Mouse (Mus musculus): ENCODE results near the gene Epb41l4b. TPM values are rescaled to one million over a fixed set of nuclear protein-coding genes. Genes with fewer than 3 reads are reported as not detected.

Epb41l4b gene
- polyA plus RNA-seq, 1 experiment from 2014 or later, result 10.3 TPM

- Histone ChIP-seq H3K27me3 (replicated peaks; ENCODE audit: insufficient read depth, low read length) (no peaks in the 10 kb centered on the region), H3K9me3 (ENCODE audit: low read length) (no peaks in the 10 kb centered on the region), H3K4me1 (ENCODE audit: insufficient read depth, low read depth, low read length) (no peaks in the 10 kb centered on the region), H3K36me3 (ENCODE audit: insufficient read depth, low read length) (no peaks in the 10 kb centered on the region), H3K4me2 (replicated peaks; ENCODE audit: low read depth, low read length) (no peak overlapping the region), H3K4me3 (ENCODE audit: low read depth, low read length) (no peak overlapping the region), H3K9ac (replicated peaks; ENCODE audit: low read depth) (no peak overlapping the region), H3K27ac (ENCODE audit: low read length) (no peak overlapping the region)
- TF ChIP-seq CTCF (IDR thresholded peaks at IDR 0.05), result no peak
- no peak for TF ChIP-seq EP300 (IDR thresholded peaks at IDR 0.05)
- WGBS, result 14% methylated on average over 6 of the region's 6 CpGs
- DNase-seq (ENCODE audit: low spot score) (no peak), ATAC-seq (no peak)
These were observed 132.3 kb downstream of the Epb41l4b start for GRCm38 (mm10) chr4:57010919-57011318.

DNA sequence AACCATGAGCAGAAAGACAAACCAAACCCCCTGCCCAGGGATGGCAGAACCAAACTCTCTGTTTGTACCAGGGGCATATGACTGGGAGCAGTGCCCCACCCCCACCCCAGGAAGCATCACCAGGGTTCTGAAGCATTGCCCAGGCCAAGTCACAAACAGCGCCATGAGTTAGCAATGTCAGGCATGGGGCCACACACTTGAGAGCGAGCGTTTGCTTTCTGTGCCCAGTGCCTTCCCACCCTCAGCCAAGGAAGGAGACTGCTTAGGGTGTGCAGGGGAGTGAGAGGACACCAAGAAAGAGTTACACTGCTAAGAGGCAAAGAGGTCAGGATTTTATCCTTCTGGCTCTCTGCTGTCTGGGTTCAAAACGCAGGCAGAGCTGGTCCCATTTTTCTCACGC is 132.8 kb downstream of the Epb41l4b start:
- 31% methylated on average over 5 of the region's 5 CpGs for WGBS
- Histone ChIP-seq H3K36me3 (ENCODE audit: insufficient read depth, low read length) (no peaks in the 10 kb centered on the region), H3K4me2 (replicated peaks; ENCODE audit: low read depth, low read length) (no peak overlapping the region), H3K9ac (replicated peaks; ENCODE audit: low read depth) (no peak overlapping the region), H3K27me3 (replicated peaks; ENCODE audit: insufficient read depth, low read length) (no peaks in the 10 kb centered on the region), H3K27ac (ENCODE audit: low read length) (no peak overlapping the region), H3K4me1 (ENCODE audit: insufficient read depth, low read depth, low read length) (no peaks in the 10 kb centered on the region), H3K9me3 (ENCODE audit: low read length) (no peaks in the 10 kb centered on the region), H3K4me3 (ENCODE audit: low read depth, low read length) (no peak overlapping the region)
- ATAC-seq (no peak), DNase-seq (ENCODE audit: low spot score) (no peak)
- no peak for TF ChIP-seq CTCF (IDR thresholded peaks at IDR 0.05)

DNA sequence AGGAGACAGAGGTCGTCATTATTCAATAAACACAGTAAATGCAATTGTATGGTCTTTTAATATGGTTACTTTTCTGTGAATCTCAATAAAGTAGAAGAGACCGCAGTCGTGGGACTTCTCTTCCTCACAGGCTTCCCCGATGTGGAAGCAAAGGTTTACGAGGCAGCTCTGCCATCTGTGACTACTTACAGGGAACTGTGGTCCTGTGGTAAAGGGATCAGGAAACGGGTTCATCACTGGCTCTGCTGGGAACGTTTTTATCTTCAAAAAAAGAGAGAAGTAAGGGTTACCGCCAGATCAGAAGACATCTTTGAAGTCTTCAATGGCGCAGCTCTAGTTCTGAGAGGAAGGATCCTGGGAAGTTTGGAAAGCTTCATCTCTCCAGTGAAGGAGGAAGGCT is 135.5 kb downstream of the Epb41l4b start:
- TF ChIP-seq EP300 (IDR thresholded peaks at IDR 0.05) (no peak), CTCF (IDR thresholded peaks at IDR 0.05) (no peak)
- DNase-seq (ENCODE audit: low spot score) (no peak), ATAC-seq (no peak)
- H3K4me2 ChIP-seq (replicated peaks; ENCODE audit: low read depth, low read length), result no peak overlapping the region
- no peaks in the 10 kb centered on the region for H3K36me3 ChIP-seq (ENCODE audit: insufficient read depth, low read length)
- no peaks in the 10 kb centered on the region for H3K4me1 ChIP-seq (ENCODE audit: insufficient read depth, low read depth, low read length)
- no peak overlapping the region for H3K4me3 ChIP-seq (ENCODE audit: low read depth, low read length)
- H3K9me3 ChIP-seq (ENCODE audit: low read length), result no peaks in the 10 kb centered on the region
- H3K27me3 ChIP-seq (replicated peaks; ENCODE audit: insufficient read depth, low read length), result no peaks in the 10 kb centered on the region
- H3K27ac ChIP-seq (ENCODE audit: low read length), result no peak overlapping the region
- no peak overlapping the region for H3K9ac ChIP-seq (replicated peaks; ENCODE audit: low read depth)
- 81% methylated on average over 9 of the region's 9 CpGs for WGBS

GRCm38 (mm10) chr4:57005011-57005410 is 138.2 kb downstream of the Epb41l4b start:
- Histone ChIP-seq H3K4me3 (ENCODE audit: low read depth, low read length) (no peak overlapping the region), H3K4me1 (ENCODE audit: insufficient read depth, low read depth, low read length) (no peaks in the 10 kb centered on the region), H3K27me3 (replicated peaks; ENCODE audit: insufficient read depth, low read length) (no peaks in the 10 kb centered on the region), H3K36me3 (ENCODE audit: insufficient read depth, low read length) (no peaks in the 10 kb centered on the region), H3K9ac (replicated peaks; ENCODE audit: low read depth) (no peak overlapping the region), H3K27ac (ENCODE audit: low read length) (no peak overlapping the region), H3K4me2 (replicated peaks; ENCODE audit: low read depth, low read length) (no peak overlapping the region), H3K9me3 (ENCODE audit: low read length) (no peaks in the 10 kb centered on the region)
- DNase-seq (ENCODE audit: low spot score) (no peak), ATAC-seq (peak; percentile 21; the same call in 1 of the 2 replicates)
- WGBS, result 62% methylated on average over 8 of the region's 8 CpGs
- TF ChIP-seq EP300 (IDR thresholded peaks at IDR 0.05), result no peak
- no peak for TF ChIP-seq CTCF (IDR thresholded peaks at IDR 0.05)

- 61% methylated on average over 8 of the region's 8 CpGs for WGBS
- Histone ChIP-seq H3K9ac (replicated peaks; ENCODE audit: low read depth) (no peak overlapping the region), H3K4me3 (ENCODE audit: low read depth, low read length) (no peak overlapping the region), H3K4me2 (replicated peaks; ENCODE audit: low read depth, low read length) (no peak overlapping the region), H3K27ac (ENCODE audit: low read length) (no peak overlapping the region), H3K36me3 (ENCODE audit: insufficient read depth, low read length) (no peaks in the 10 kb centered on the region), H3K9me3 (ENCODE audit: low read length) (no peaks in the 10 kb centered on the region), H3K4me1 (ENCODE audit: insufficient read depth, low read depth, low read length) (no peaks in the 10 kb centered on the region), H3K27me3 (replicated peaks; ENCODE audit: insufficient read depth, low read length) (no peaks in the 10 kb centered on the region)
- DNase-seq (ENCODE audit: low spot score), result peak; percentile 12
- TF ChIP-seq CTCF (IDR thresholded peaks at IDR 0.05) (no peak), EP300 (IDR thresholded peaks at IDR 0.05) (no peak)
- peak; percentile 54 for ATAC-seq
These were observed 139.4 kb downstream of the Epb41l4b start for GRCm38 (mm10) chr4:57003886-57004285.

- DNase-seq (ENCODE audit: low spot score), result no peak
- no peaks in the 10 kb centered on the region for H3K4me1 ChIP-seq (ENCODE audit: insufficient read depth, low read depth, low read length)
- H3K27ac ChIP-seq (ENCODE audit: low read length), result no peak overlapping the region
- no peaks in the 10 kb centered on the region for H3K27me3 ChIP-seq (replicated peaks; ENCODE audit: insufficient read depth, low read length)
- WGBS, result 42% methylated on average over 3 of the region's 3 CpGs
- H3K9me3 ChIP-seq (ENCODE audit: low read length), result no peaks in the 10 kb centered on the region
- ATAC-seq, result no peak
- H3K9ac ChIP-seq (replicated peaks; ENCODE audit: low read depth), result no peak overlapping the region
- TF ChIP-seq EP300 (IDR thresholded peaks at IDR 0.05) (no peak), CTCF (IDR thresholded peaks at IDR 0.05) (no peak)
- no peak overlapping the region for H3K4me2 ChIP-seq (replicated peaks; ENCODE audit: low read depth, low read length)
- no peak overlapping the region for H3K4me3 ChIP-seq (ENCODE audit: low read depth, low read length)
- H3K36me3 ChIP-seq (ENCODE audit: insufficient read depth, low read length), result no peaks in the 10 kb centered on the region
These were observed 140.5 kb downstream of the Epb41l4b start for GRCm38 (mm10) chr4:57002751-57003150.

- Histone ChIP-seq H3K4me1 (ENCODE audit: insufficient read depth, low read depth, low read length) (no peaks in the 10 kb centered on the region), H3K27ac (ENCODE audit: low read length) (no peak overlapping the region), H3K9ac (replicated peaks; ENCODE audit: low read depth) (no peak overlapping the region), H3K4me2 (replicated peaks; ENCODE audit: low read depth, low read length) (no peak overlapping the region), H3K4me3 (ENCODE audit: low read depth, low read length) (no peak overlapping the region), H3K36me3 (ENCODE audit: insufficient read depth, low read length) (no peaks in the 10 kb centered on the region), H3K27me3 (replicated peaks; ENCODE audit: insufficient read depth, low read length) (no peaks in the 10 kb centered on the region), H3K9me3 (ENCODE audit: low read length) (no peaks in the 10 kb centered on the region)
- ATAC-seq (peak; percentile 63; the same call in 1 of the 2 replicates), DNase-seq (ENCODE audit: low spot score) (peak; percentile 49)
- TF ChIP-seq CTCF (IDR thresholded peaks at IDR 0.05), result no peak
- no peak for TF ChIP-seq EP300 (IDR thresholded peaks at IDR 0.05)
- 73% methylated on average over 2 of the region's 2 CpGs for WGBS
These were observed 141.8 kb downstream of the Epb41l4b start for GRCm38 (mm10) chr4:57001437-57001836.

Data from lung, postnatal 0 days (tissue).